Mouse (Mus musculus) retina, postnatal 1 day (tissue): Measurements from ENCODE around the gene Hnrnpd.

Experiments
- DNase-seq: peaks from one replicate; pipeline ENCODE4 v3.0.0-alpha.2; 2012

Hnrnpd gene

DNA sequence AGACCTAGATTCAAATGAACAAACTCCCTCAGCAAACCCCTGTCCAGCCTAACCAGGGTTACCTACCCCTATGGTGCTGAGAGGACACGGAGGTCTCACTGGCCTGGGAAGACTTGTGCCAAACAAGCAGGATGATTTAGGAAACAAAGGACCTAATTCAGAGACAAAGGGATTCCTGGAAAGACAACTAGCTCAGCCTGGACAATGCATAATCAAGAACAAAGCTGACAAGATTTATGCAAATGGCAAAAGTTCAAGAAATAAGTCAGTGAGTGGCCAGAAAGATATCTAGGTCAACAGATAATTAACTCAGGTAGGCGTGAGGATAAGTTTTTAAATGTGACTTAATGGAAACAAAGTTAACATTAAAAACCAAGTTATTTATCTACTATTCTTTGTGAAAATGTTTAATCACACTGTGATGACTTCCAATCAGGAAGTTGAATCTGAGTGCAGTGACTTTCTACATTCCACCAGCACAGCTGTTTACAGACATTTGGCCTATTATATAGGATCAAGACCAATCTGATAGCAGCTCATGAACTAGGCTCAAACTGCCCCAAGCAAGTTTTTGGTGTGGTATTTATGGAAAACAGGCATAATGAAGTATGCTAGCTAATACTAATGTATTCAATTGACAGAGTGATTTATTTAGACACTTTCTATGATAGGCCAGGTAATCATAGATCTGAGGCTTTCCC lies 19.4 kb downstream of the Hnrnpd start:
- peak; percentile 61 for DNase-seq

DNA sequence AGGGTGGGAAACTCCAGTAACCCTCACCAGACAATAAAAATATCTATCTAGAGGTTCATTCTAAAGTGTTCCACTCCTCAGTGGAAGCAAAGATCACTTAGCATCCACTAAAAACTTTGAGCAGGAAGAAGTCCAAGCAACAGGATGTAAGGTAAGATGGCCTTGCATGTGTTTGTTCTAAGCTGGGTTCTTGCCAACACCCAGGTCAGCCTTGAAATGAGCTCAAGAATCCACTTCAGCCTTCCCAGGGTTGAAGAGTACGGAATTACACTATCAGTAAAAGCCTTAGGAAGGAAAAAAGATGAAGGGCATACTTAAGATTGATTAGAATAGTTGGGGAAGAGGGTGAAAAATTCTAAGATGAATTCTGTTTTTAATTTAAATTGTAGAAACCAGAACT lies 20.1 kb downstream of the Hnrnpd start:
- no peak for DNase-seq

DNA sequence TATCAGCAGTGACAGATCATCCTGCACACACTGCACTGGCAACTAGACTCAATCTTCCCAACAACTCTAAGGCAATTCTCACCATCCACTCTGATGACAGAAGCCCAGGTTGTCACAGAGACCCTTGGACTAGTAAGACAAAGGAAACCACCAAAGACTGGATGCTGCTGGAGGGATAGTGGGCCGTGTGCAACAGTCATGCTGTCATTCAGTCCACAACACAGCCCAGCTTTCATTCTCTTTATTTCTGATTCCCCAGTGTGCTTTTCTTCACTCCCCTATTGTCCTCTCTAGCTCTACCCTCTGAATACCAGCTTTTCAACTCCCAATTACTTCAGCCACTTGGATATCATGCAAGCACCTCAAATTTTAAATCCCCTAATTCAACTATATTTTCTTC lies 24.9 kb downstream of the Hnrnpd start:
- DNase-seq = no peak

DNA sequence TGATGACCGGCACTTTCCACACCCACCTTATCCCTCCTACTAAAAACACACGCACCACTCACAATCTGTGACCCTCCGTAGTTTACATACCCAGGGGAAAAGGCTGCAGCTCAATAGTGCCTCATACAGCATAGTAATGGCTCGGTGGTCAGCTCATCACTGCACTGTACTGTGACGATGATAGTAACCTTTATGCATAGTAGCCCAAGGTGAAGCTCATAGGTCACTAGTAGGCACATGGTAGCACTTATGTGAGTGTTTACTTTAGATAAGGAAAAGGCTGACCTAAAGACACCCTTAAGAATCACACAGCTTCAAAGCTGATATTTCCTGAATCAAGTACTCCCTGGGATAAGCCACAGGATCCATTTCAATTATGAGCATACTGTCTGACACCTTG lies 26.2 kb downstream of the Hnrnpd start:
- no peak for DNase-seq

DNA sequence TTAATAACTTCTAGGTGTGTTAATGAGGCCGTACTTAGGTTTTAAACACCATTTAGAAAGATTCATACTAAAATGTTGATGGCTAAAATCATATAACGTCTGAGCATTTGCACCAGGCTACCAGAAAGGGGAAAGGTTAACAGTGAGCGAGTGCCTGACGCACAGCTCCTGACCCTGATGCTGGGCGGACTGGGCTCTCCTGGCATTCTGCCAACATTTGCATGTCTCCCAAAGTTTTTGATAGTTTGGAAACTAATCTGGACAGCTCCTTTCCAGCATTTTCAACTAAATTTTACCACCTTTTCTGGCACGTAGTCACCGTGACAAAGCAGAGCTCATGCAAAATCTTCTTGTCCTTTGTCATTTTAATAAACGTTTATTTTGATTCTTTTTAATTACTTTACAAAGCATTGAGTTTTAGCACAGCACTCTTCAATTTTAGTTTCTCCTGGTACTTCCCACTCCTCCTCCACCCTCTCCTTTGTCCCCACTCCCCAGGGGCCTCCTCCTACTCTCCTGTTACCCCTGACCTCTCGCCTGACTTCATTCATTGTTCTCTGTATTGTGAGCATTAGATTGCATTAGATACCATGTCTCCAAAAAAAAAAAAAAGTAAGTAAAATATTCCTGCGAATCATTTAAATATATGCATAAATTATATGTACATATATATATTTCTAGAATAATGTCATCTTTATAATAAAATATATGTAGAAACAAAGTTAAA lies 36.8 kb downstream of the Hnrnpd start:
- DNase-seq = peak; percentile 38

DNA sequence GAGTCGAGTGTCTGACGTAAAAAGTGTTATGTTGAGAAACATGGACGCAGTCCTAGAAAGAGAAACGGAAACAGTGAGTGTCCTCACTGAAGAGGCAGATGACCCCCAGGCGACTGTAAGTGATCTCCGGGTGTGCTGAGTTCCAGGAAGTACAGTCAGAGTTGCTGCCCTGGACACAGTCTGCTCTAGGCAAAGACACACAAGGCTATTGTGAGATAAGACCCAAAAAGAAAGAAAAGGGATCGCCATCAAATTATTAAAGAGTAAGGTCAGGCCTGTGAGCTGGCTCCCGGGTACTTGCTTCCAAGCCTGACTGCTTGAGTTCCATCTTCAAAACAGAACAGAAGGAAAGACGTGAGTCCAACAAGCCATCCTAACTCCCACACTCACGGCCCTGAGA lies 37.5 kb downstream of the Hnrnpd start:
- no peak for DNase-seq

DNA sequence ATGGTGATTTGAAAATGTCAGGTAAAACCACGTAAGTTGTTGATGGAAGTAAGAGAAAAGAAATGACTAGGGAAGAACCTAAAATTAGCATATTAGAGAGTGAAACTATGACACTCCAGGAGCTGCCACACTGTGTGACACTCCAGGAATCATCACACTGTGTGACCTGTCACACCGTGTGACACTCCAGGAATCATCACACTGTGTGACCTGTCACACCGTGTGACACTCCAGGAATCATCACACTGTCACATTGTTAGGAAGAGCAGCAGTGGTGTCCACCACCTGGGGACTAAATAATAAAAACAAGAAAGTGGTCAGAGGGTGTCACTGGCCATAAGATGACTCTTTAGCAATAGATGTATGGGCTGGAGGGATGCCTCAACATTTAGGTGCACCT lies 39.3 kb downstream of the Hnrnpd start:
- DNase-seq = no peak

DNA sequence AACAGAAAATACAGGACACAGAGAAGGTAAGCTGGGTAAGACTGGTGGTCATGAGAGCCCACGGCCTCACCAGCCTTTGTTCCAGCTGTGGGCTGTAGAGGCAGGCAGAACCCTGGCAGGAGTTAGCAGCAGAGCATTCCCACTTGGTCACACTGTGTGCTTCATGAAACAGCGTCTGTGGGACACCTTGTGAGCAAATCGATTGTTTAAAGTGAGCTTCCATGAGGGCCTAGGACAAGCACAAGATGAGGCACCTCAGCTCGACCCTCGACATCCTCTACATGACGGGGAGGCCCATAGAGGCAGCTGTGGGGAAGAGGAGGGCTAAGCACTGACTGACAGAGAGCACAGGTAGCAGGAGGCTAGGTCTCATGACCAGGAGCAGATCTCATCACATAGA lies 46.8 kb downstream of the Hnrnpd start:
- no peak for DNase-seq

DNA sequence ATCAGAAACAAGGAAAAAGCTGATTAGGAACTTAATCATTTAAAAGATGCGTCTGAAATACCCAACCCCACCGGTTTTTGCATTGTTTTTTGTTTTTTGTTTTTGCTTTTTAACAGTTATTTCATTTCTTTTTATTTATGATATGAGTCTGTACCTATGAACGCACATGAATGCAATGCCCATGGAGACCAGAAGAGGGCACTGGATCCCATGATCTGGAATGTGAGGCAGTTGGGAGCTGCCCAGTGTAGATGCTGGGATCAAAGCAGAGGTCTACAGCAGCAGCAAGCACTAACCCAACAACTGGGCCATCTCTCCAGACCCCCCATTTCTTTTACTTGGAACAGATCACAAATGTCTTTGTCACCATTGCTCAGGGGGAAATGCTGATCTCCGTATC lies 50.8 kb downstream of the Hnrnpd start:
- peak; percentile 68 for DNase-seq

DNA sequence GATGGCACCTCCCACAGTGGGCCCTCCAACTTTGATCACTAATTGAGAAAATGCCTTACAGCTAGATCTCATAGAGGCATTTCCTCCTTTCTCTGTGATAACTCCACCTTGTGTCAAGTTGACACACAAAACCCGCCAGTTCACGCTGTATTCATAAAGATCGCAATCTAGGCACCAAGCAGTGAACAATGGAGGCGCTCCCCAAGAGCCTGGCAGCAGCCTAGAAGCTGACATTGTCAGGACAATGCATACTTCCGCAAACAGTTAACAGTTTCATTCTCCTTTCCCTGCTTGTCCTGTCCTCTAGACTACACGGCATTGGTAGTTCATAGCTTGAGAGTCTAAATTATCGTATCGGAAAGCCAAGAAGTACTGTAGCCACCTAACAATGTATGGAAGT lies 56.7 kb downstream of the Hnrnpd start:
- DNase-seq = no peak

DNA sequence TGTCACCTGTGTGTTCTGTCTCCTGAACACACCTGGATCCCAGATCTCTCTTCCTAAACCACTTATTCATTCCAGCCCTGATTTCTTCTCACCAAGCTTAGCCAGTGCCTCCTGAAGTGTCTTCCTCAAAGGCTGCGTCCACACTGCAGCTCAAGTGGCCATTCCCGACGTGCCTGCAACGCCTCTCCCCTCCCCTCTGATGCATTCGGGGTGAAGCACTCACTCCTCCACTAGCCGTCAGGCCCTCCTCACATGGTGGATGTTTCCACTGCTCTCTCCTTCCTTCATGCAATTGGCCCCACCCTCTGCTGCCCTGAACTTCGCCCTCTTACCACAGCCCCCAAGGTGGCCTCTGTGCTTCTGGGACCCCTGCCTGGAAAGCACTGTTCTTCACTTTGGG lies 63.2 kb downstream of the Hnrnpd start:
- DNase-seq = no peak

DNA sequence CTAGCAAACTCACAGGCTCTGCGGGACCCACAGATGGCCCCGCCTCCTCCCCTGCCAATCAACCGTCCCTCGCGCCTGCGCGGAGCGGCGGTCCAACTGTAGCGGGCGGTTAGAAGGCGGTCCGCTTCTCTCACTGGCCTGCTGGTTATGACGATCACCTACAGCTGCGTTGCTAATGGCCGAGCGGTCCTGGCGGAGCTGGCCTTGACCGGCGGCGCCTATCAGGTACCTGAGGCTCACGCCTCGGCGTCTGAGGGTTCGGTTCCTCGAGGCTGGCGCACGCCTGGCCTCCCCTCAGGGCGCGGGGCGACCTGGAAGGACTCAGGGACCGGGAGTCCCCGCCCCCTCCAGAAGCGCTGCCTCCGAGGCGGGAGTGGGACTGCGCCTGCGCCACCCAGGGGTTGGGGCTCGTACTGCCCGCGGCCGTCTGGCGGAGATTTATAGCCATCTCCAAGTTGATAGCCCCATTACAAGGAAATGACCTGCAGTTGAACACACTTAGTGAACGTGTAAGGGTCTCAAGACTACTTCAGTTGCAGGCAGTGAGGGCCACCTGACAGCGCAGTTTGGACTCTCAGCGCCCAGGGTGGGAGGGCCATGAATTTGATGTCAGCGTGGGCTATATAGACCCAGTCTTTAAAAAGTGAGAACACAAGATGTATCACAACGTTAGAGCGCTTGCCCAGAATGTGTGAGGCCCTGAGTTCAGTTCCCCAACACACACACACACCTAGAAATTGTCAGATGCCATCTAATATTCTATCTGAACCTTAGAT lies 72.4 kb downstream of the Hnrnpd start, which contains the start of gene Vamp9:
TSS of gene Vamp9 (plus strand) at position 74 of the 776 bp plus-strand sequence.
- peak; percentile 97 for DNase-seq
